Mouse (Mus musculus) CH12.LX (cell line): Measurements from ENCODE around the gene Cdc34.

Experiments used
- CHD2 ChIP-seq: IDR thresholded peaks from 2 replicates; pipeline ENCODE4 v1.6.1; 2011; ENCODE audit warnings: low read length, improper control_type of control experiment
- CTCF ChIP-seq, 2 experiments: IDR thresholded peaks in 1 of 2; conservative IDR thresholded peaks in 1 of 2; 2 replicates each; pipeline ENCODE4 v1.5.1; 2011 to 2012; ENCODE audit warnings: low read depth in 2 of 2, low read length in 2 of 2, improper control_type of control experiment in 1 of 2, inconsistent platforms in 1 of 2, mild to moderate bottlenecking in 1 of 2, moderate library complexity in 1 of 2
- E2F4 ChIP-seq: IDR thresholded peaks from 2 replicates; pipeline ENCODE4 v1.6.1; 2011; ENCODE audit warnings: low read depth, low read length, improper control_type of control experiment; ENCODE audit not compliant: insufficient replicate concordance
- EP300 ChIP-seq: IDR thresholded peaks from 2 replicates; pipeline ENCODE4 v1.6.1; 2011; ENCODE audit warnings: low read length, improper control_type of control experiment
- JUN ChIP-seq: IDR thresholded peaks from 2 replicates; pipeline ENCODE4 v1.6.1; 2011; ENCODE audit warnings: low read depth, mild to moderate bottlenecking, low read length, improper control_type of control experiment, moderate library complexity; ENCODE audit not compliant: insufficient read depth
- MEF2A ChIP-seq: IDR thresholded peaks from 2 replicates; pipeline ENCODE4 v1.6.1; 2014; ENCODE audit warnings: low read depth, mild to moderate bottlenecking, inconsistent platforms, low read length, improper control_type of control experiment, borderline replicate concordance
- MXI1 ChIP-seq: IDR thresholded peaks from 2 replicates; pipeline ENCODE4 v1.6.1; 2011; ENCODE audit warnings: mild to moderate bottlenecking, low read depth, low read length, improper control_type of control experiment
- POLR2A ChIP-seq: IDR thresholded peaks from 2 replicates; pipeline ENCODE4 v1.6.1; 2011; ENCODE audit warnings: low read depth, mild to moderate bottlenecking, improper control_type of control experiment, low read length

GRCm38 (mm10) chr10:79660298-79660697 is 21.7 kb upstream of the Cdc34 start:
- TF ChIP-seq MXI1 (no peak), CTCF (conservative IDR thresholded peaks at IDR 0.05 in 1 of 2, IDR thresholded peaks at IDR 0.05 in 1 of 2; ENCODE audit: low read depth in 2 of 2, low read length in 2 of 2) (peak; percentile 31 to 62), POLR2A (no peak), MEF2A (no peak), E2F4 (no peak), CHD2 (no peak), EP300 (no peak), JUN (no peak)
